Mouse (Mus musculus) G1E (cell line): ENCODE measurements around the gene Rassf8. TPM values are rescaled to one million over a fixed set of nuclear protein-coding genes. Genes with fewer than 3 reads are reported as not detected.

Source experiments
- ATAC-seq: 2 replicates; pipeline ENCODE4 v1.8.0; 2016; ENCODE audit warnings: mild to moderate bottlenecking; ENCODE audit not compliant: insufficient number of reproducible peaks, poor library complexity, low FRiP score, severe bottlenecking; ENCODE audit errors: extremely low read depth
- DNase-seq: peaks from one replicate; pipeline ENCODE4 v3.0.0; 2012; ENCODE audit warnings: low spot score
- H3K27me3 ChIP-seq: 2 replicates; pipeline ENCODE4 v1.6.1; 2012; ENCODE audit warnings: mild to moderate bottlenecking, low read length, inconsistent platforms; ENCODE audit not compliant: insufficient read depth
- H3K36me3 ChIP-seq: replicated peaks from 2 replicates; pipeline ENCODE3; 2012; ENCODE audit warnings: mild to moderate bottlenecking, inconsistent platforms
- H3K4me1 ChIP-seq: 2 replicates; pipeline ENCODE4 v1.6.1; 2012; ENCODE audit warnings: low read depth, low read length, inconsistent platforms, mixed read lengths; ENCODE audit not compliant: insufficient read depth
- H3K4me3 ChIP-seq: 2 replicates; pipeline ENCODE4 v1.5.1; 2012; ENCODE audit warnings: low read depth, mild to moderate bottlenecking, inconsistent platforms, low read length, moderate library complexity, mixed read lengths
- H3K9me3 ChIP-seq: replicated peaks from 2 replicates; pipeline ENCODE4 v1.6.1; 2012; ENCODE audit warnings: inconsistent platforms
- CTCF ChIP-seq: IDR thresholded peaks from 2 replicates; pipeline ENCODE4 v1.5.1; 2012; ENCODE audit warnings: low read depth, low read length, inconsistent platforms, mixed read lengths
- GATA1 ChIP-seq: IDR thresholded peaks from 2 replicates; pipeline ENCODE4 v1.6.1; 2012; ENCODE audit warnings: borderline replicate concordance, low read length, inconsistent platforms, mixed read lengths
- GATA2 ChIP-seq: IDR thresholded peaks from 2 replicates; pipeline ENCODE4 v1.6.1; 2012; ENCODE audit warnings: low read depth, low read length, inconsistent platforms, borderline replicate concordance
- POLR2AphosphoS5 ChIP-seq: IDR thresholded peaks from 2 replicates; pipeline ENCODE4 v1.6.1; 2012; ENCODE audit warnings: low read depth, low read length, inconsistent platforms; ENCODE audit not compliant: insufficient replicate concordance
- TAL1 ChIP-seq: conservative IDR thresholded peaks from 2 replicates; pipeline ENCODE4 v1.6.1; 2012; ENCODE audit warnings: low read depth, low read length, inconsistent platforms, mixed read lengths
- polyA plus RNA-seq: library from polyadenylated mRNA; stranded (reverse); fragments of >175 nt; gene quantifications from 2 replicates; pipeline ENCODE4 v1.2.3, GENCODE M21; 2012
- total RNA-seq, 2 experiments: library from RNA; stranded (forward) in 1 of 2; stranded (reverse) in 1 of 2; fragments of 200-1000 nt in 1 of 2; fragments of >200 nt in 1 of 2; fragmentation: Nextera tagmentation in 1 of 2; gene quantifications; 2 replicates each; pipeline ENCODE4 v1.2.3; 2014 to 2017

Rassf8 gene
- total and polyA plus RNA-seq, 3 experiments = 0.16 TPM; not detected in 2

- Histone ChIP-seq H3K4me1 (no peaks in the 10 kb centered on the region), H3K4me3 (no peak overlapping the region)
- no peak for DNase-seq
These were observed 113.8 kb downstream of the Rassf8 start for GRCm38 (mm10) chr6:145860350-145860749.

GRCm38 (mm10) chr6:145861462-145862227 is 115.1 kb downstream of the Rassf8 start:
- no peaks in the 10 kb centered on the region; the same call in 1 of the 2 replicates for H3K27me3 ChIP-seq
- no peak overlapping the region for H3K4me3 ChIP-seq
- ATAC-seq (no peak), DNase-seq (no peak)
- no peaks in the 10 kb centered on the region for H3K4me1 ChIP-seq
- H3K9me3 ChIP-seq = peaks cover 67% of the 10 kb centered on the region
- TF ChIP-seq CTCF = no peak
- no peaks in the 10 kb centered on the region for H3K36me3 ChIP-seq

More at GRCm38 (mm10) chr6:145860350-145860749, 113.8 kb downstream of the Rassf8 start:
- TF ChIP-seq POLR2AphosphoS5 (no peak), TAL1 (no peak), GATA2 (no peak), GATA1 (no peak), CTCF (no peak)
- Histone ChIP-seq H3K9me3 (peaks cover 66% of the 10 kb centered on the region), H3K27me3 (no peaks in the 10 kb centered on the region), H3K36me3 (no peaks in the 10 kb centered on the region)
- no peak for ATAC-seq

- peaks cover 65% of the 10 kb centered on the region for H3K9me3 ChIP-seq
- no peaks in the 10 kb centered on the region for H3K36me3 ChIP-seq
- no peak for DNase-seq
- TF ChIP-seq TAL1 = no peak
- no peak for TF ChIP-seq POLR2AphosphoS5
- no peak for ATAC-seq
- H3K4me3 ChIP-seq = no peak overlapping the region
- H3K4me1 ChIP-seq = no peaks in the 10 kb centered on the region
- H3K27me3 ChIP-seq = no peaks in the 10 kb centered on the region; the same call in 1 of the 2 replicates
These were observed 115.8 kb downstream of the Rassf8 start for GRCm38 (mm10) chr6:145862321-145862720.

DNA sequence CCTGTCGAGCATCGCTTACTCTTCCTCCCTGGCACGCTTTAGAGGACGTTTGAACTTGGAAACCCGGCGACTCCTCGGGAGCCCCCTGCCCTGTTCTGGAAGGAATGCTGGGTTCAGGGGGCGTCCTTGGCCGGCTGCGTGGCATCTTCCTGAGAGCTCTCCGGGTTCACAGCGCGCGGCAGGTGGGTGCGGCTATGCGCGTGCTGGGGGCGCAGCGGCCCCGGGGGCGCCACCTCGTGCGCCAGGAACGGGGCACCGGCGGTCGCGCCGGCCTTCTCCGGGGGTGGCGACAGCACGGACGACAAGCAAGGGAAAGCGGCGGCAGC is 116.2 kb downstream of the Rassf8 start:
- no peak overlapping the region for H3K4me3 ChIP-seq
- ATAC-seq (no peak), DNase-seq (no peak)
- no peaks in the 10 kb centered on the region; the same call in 1 of the 2 replicates for H3K27me3 ChIP-seq
- no peaks in the 10 kb centered on the region for H3K4me1 ChIP-seq
- H3K36me3 ChIP-seq = no peaks in the 10 kb centered on the region
- peaks cover 64% of the 10 kb centered on the region for H3K9me3 ChIP-seq
- TF ChIP-seq TAL1 = no peak
- no peak for TF ChIP-seq CTCF
- no peak for TF ChIP-seq GATA1
- no peak for TF ChIP-seq GATA2
- TF ChIP-seq POLR2AphosphoS5 = no peak

- Histone ChIP-seq H3K4me3 (peak overlapping the region; percentile 20; the same call in 1 of the 2 replicates), H3K9me3 (peaks cover 66% of the 10 kb centered on the region), H3K36me3 (no peaks in the 10 kb centered on the region), H3K4me1 (no peaks in the 10 kb centered on the region), H3K27me3 (no peaks in the 10 kb centered on the region; the same call in 1 of the 2 replicates)
- ATAC-seq (no peak), DNase-seq (no peak)
- no peak for TF ChIP-seq CTCF
These were observed 116.8 kb downstream of the Rassf8 start for GRCm38 (mm10) chr6:145863065-145863971.

GRCm38 (mm10) chr6:145864171-145864570 is 117.6 kb downstream of the Rassf8 start:
- H3K4me1 ChIP-seq = no peaks in the 10 kb centered on the region
- TF ChIP-seq TAL1 (no peak), GATA2 (no peak), POLR2AphosphoS5 (no peak), CTCF (no peak), GATA1 (no peak)
- H3K9me3 ChIP-seq = peaks cover 70% of the 10 kb centered on the region
- H3K36me3 ChIP-seq = no peaks in the 10 kb centered on the region
- no peak overlapping the region for H3K4me3 ChIP-seq
- no peaks in the 10 kb centered on the region; the same call in 1 of the 2 replicates for H3K27me3 ChIP-seq
- no peak for ATAC-seq
- DNase-seq = no peak
